8 mouse cellular contexts compared by ENCODE assay signal in genomic region chr5:33627968-33628367, GRCm38 (mm10). TPM values are rescaled to one million over a fixed set of nuclear protein-coding genes. Genes with fewer than 3 reads are reported as not detected.
DNase-seq lines count a peak whose midpoint lies in the region; ATAC-seq lines count a peak whose summit lies in the region.

No protein-coding gene starts in this region.

- H3K4me1 ChIP-seq in megakaryocyte, embryonic 14.5 days = peaks cover 61% of the 10 kb centered on the region
- peaks cover 18% of the 10 kb centered on the region for H3K4me1 ChIP-seq in intestine, embryonic 16.5 days (ENCODE audit: control insufficient read depth, insufficient read depth, low read length)

- peak; percentile 25 for DNase-seq in fibroblast of lung, adult 2 months (ENCODE audit: low read depth)
- peak; percentile 13 for DNase-seq in lung, postnatal 10 days
- DNase-seq in cerebellum, adult 11-12 months = no peak
- DNase-seq in spleen, adult 18-20 months = no peak
- DNase-seq in layer of hippocampus, postnatal 25 days (ENCODE audit: extremely low spot score in 1 of 2, low spot score in 1 of 2) = no peak

- H3K4me2 ChIP-seq in intestine, embryonic 16.5 days (ENCODE audit: low read depth, low read length) = peak overlapping the region; percentile 67

- no peaks in the 10 kb centered on the region for H3K27me3 ChIP-seq in megakaryocyte, embryonic 14.5 days (replicated peaks)
- no peaks in the 10 kb centered on the region for H3K27me3 ChIP-seq in intestine, embryonic 16.5 days (replicated peaks; ENCODE audit: control insufficient read depth, insufficient read depth, low read length)

- H3K9ac ChIP-seq in intestine, embryonic 16.5 days (ENCODE audit: low read depth, low read length) = peak overlapping the region; percentile 30; the same call in 1 of the 2 replicates

- no peaks in the 10 kb centered on the region for H3K9me3 ChIP-seq in megakaryocyte, embryonic 14.5 days
- H3K9me3 ChIP-seq in intestine, embryonic 16.5 days (ENCODE audit: control insufficient read depth, low read length) = no peaks in the 10 kb centered on the region

- no peak overlapping the region for H3K27ac ChIP-seq in intestine, embryonic 16.5 days (ENCODE audit: low read length)

- peaks cover 23% of the 10 kb centered on the region for H3K36me3 ChIP-seq in megakaryocyte, embryonic 14.5 days (replicated peaks; ENCODE audit: low read length)
- no peaks in the 10 kb centered on the region for H3K36me3 ChIP-seq in intestine, embryonic 16.5 days (ENCODE audit: control insufficient read depth, insufficient read depth, low read length)

- H3K4me3 ChIP-seq in megakaryocyte, embryonic 14.5 days (replicated peaks) = peak overlapping the region; percentile 99
- H3K4me3 ChIP-seq in intestine, embryonic 16.5 days (ENCODE audit: low read length) = peak overlapping the region; percentile 37

- no peak for ATAC-seq in megakaryocyte, adult 5-6 weeks (ENCODE audit: poor library complexity, severe bottlenecking)
- no peak for ATAC-seq in intestine, embryonic 16.5 days

- 33% methylated on average over 4 of the region's 4 CpGs for WGBS in intestine, embryonic 16.5 days

RNA-seq across cellular contexts. Expression of gene Fam53a, which starts 1.5 kb away (rescaled TPM):
- 54.8 and 80.4 TPM in 2 replicates for polyA plus RNA-seq in megakaryocyte, embryonic 14.5 days (2012; ENCODE audit: insufficient read depth, low replicate concordance)
- 14.0 and 14.4 TPM in 2 replicates for total RNA-seq in megakaryocyte, adult 5-6 weeks (2015)
- 8.2 and 9.4 TPM in 2 replicates for total RNA-seq in megakaryocyte, adult 5-6 weeks (2017)
- polyA plus RNA-seq in intestine, embryonic 16.5 days (2015; fragmentation: Nextera tagmentation; extraction: Ambion mirVana) = 48.0 and 49.6 TPM in 2 replicates
- total RNA-seq in layer of hippocampus, postnatal 25 days (2021) = 10 to 100 TPM; 25.5 to 25.7 TPM

RNA-seq across cellular contexts. Expression of gene Gm9903, which starts 1.8 kb away (rescaled TPM):
- not detected in 2 replicates for polyA plus RNA-seq in megakaryocyte, embryonic 14.5 days (2012; ENCODE audit: insufficient read depth, low replicate concordance)
- 0.32 and 0.36 TPM in 2 replicates for total RNA-seq in megakaryocyte, adult 5-6 weeks (2015)
- total RNA-seq in megakaryocyte, adult 5-6 weeks (2017) = 0.07 and 0.57 TPM in 2 replicates
- polyA plus RNA-seq in intestine, embryonic 16.5 days (2015; fragmentation: Nextera tagmentation; extraction: Ambion mirVana) = 0.15 and 0.32 TPM in 2 replicates
- 1 to 10 TPM in 1 of 2 experiments, under 1 TPM in 1; 0.59 to 1.4 TPM for total RNA-seq in layer of hippocampus, postnatal 25 days (2021)

RNA-seq across cellular contexts. Expression of gene Slbp, which starts 24.4 kb away (rescaled TPM):
- 14.6 and 43.9 TPM in 2 replicates for polyA plus RNA-seq in megakaryocyte, embryonic 14.5 days (2012; ENCODE audit: insufficient read depth, low replicate concordance)
- 215 and 221 TPM in 2 replicates for total RNA-seq in megakaryocyte, adult 5-6 weeks (2015)
- 234 and 254 TPM in 2 replicates for total RNA-seq in megakaryocyte, adult 5-6 weeks (2017)
- 164 and 184 TPM in 2 replicates for polyA plus RNA-seq in intestine, embryonic 16.5 days (2015; fragmentation: Nextera tagmentation; extraction: Ambion mirVana)
- 10 to 100 TPM; 22.4 to 22.5 TPM for total RNA-seq in layer of hippocampus, postnatal 25 days (2021)

RNA-seq across cellular contexts. Expression of gene Tacc3, which starts 30.0 kb away (rescaled TPM):
- 4.6 and 33.1 TPM in 2 replicates for polyA plus RNA-seq in megakaryocyte, embryonic 14.5 days (2012; ENCODE audit: insufficient read depth, low replicate concordance)
- 162 and 163 TPM in 2 replicates for total RNA-seq in megakaryocyte, adult 5-6 weeks (2015)
- 165 and 193 TPM in 2 replicates for total RNA-seq in megakaryocyte, adult 5-6 weeks (2017)
- polyA plus RNA-seq in intestine, embryonic 16.5 days (2015; fragmentation: Nextera tagmentation; extraction: Ambion mirVana) = 130 and 144 TPM in 2 replicates
- 1 to 10 TPM; 5.2 to 8.3 TPM for total RNA-seq in layer of hippocampus, postnatal 25 days (2021)

RNA-seq across cellular contexts. Expression of gene Tmem129, which starts 30.2 kb away (rescaled TPM):
- 5.7 and 19.6 TPM in 2 replicates for polyA plus RNA-seq in megakaryocyte, embryonic 14.5 days (2012; ENCODE audit: insufficient read depth, low replicate concordance)
- 14.4 and 16.5 TPM in 2 replicates for total RNA-seq in megakaryocyte, adult 5-6 weeks (2015)
- total RNA-seq in megakaryocyte, adult 5-6 weeks (2017) = 14.4 and 15.0 TPM in 2 replicates
- polyA plus RNA-seq in intestine, embryonic 16.5 days (2015; fragmentation: Nextera tagmentation; extraction: Ambion mirVana) = 35.7 and 36.9 TPM in 2 replicates
- 10 to 100 TPM; 23.7 to 25.1 TPM for total RNA-seq in layer of hippocampus, postnatal 25 days (2021)

Comparison
In these comparisons a context has a peak if more than half of its experiments do, and no peak if none do; other contexts are left out.
1. DNase-seq: peak in fibroblast of lung, adult 2 months (single experiment) and lung, postnatal 10 days (single experiment); none in cerebellum, adult 11-12 months (single experiment), spleen, adult 18-20 months (0 of 2) and layer of hippocampus, postnatal 25 days (0 of 2).
2. RNA of gene Slbp, which starts 24.4 kb away (total RNA-seq): 215 to 254 TPM in megakaryocyte, adult 5-6 weeks; 22.4 to 22.5 TPM in layer of hippocampus, postnatal 25 days; every median in the first group is over 4 times any median in the second.